Mouse (Mus musculus) kidney, adult 18-20 months (tissue): ENCODE measurements at regions not wholly inside any gene's neighbourhood (a gene's known extent, or its start where the extent isn't known, plus 50 kb on each side); places are given as distances from the start of the nearest gene placed in this dataset.

Experiments
- DNase-seq: peaks from one replicate; pipeline ENCODE4 v3.0.0; 2021

- DNase-seq: no peak
These were observed 97.9 kb downstream of the Lipi start for GRCm38 (mm10) chr16:75487915-75488314.

- DNase-seq: no peak
These were observed 102.0 kb downstream of the Lipi start for GRCm38 (mm10) chr16:75483878-75484277.

- no peak for DNase-seq
These were observed 120.4 kb downstream of the Lipi start for GRCm38 (mm10) chr16:75465420-75465975.

- no peak for DNase-seq
These were observed 123.7 kb downstream of the Lipi start for GRCm38 (mm10) chr16:75462136-75462535.

- no peak for DNase-seq
These were observed 138.9 kb downstream of the Lipi start for GRCm38 (mm10) chr16:75446901-75447514.

- DNase-seq: no peak
These were observed 146.6 kb downstream of the Lipi start for GRCm38 (mm10) chr16:75439296-75439695.

GRCm38 (mm10) chr16:75433227-75433626 lies 152.6 kb downstream of the Lipi start:
- no peak for DNase-seq

GRCm38 (mm10) chr16:75384526-75385222 lies 201.2 kb downstream of the Lipi start:
- DNase-seq: no peak

GRCm38 (mm10) chr16:75381191-75381590 lies 204.7 kb downstream of the Lipi start:
- no peak for DNase-seq

GRCm38 (mm10) chr16:75369700-75370099 lies 216.2 kb downstream of the Lipi start:
- no peak for DNase-seq

- DNase-seq: no peak
These were observed 219.1 kb downstream of the Lipi start for GRCm38 (mm10) chr16:75366727-75367126.

GRCm38 (mm10) chr16:75365361-75365994 lies 220.4 kb downstream of the Lipi start:
- no peak for DNase-seq

GRCm38 (mm10) chr16:75362095-75362494 lies 223.8 kb downstream of the Lipi start:
- DNase-seq: no peak

- DNase-seq: no peak
These were observed 225.1 kb downstream of the Lipi start for GRCm38 (mm10) chr16:75360791-75361190.

GRCm38 (mm10) chr16:75353394-75353793 lies 232.5 kb downstream of the Lipi start:
- no peak for DNase-seq

- DNase-seq: no peak
These were observed 241.5 kb downstream of the Lipi start for GRCm38 (mm10) chr16:75344201-75344927.

- DNase-seq: no peak
These were observed 242.6 kb downstream of the Lipi start for GRCm38 (mm10) chr16:75343028-75343901.

- DNase-seq: no peak
These were observed 251.6 kb downstream of the Lipi start for GRCm38 (mm10) chr16:75334228-75334627.

- DNase-seq: no peak
These were observed 252.1 kb downstream of the Lipi start for GRCm38 (mm10) chr16:75333750-75334149.

GRCm38 (mm10) chr16:75332853-75333252 lies 253.0 kb downstream of the Lipi start:
- DNase-seq: no peak

- no peak for DNase-seq
These were observed 260.6 kb downstream of the Lipi start for GRCm38 (mm10) chr16:75325296-75325695.

GRCm38 (mm10) chr16:75304743-75305142 lies 281.1 kb downstream of the Lipi start:
- DNase-seq: no peak
